9 mouse cellular contexts compared by ENCODE assay signal in the genomic region with DNA sequence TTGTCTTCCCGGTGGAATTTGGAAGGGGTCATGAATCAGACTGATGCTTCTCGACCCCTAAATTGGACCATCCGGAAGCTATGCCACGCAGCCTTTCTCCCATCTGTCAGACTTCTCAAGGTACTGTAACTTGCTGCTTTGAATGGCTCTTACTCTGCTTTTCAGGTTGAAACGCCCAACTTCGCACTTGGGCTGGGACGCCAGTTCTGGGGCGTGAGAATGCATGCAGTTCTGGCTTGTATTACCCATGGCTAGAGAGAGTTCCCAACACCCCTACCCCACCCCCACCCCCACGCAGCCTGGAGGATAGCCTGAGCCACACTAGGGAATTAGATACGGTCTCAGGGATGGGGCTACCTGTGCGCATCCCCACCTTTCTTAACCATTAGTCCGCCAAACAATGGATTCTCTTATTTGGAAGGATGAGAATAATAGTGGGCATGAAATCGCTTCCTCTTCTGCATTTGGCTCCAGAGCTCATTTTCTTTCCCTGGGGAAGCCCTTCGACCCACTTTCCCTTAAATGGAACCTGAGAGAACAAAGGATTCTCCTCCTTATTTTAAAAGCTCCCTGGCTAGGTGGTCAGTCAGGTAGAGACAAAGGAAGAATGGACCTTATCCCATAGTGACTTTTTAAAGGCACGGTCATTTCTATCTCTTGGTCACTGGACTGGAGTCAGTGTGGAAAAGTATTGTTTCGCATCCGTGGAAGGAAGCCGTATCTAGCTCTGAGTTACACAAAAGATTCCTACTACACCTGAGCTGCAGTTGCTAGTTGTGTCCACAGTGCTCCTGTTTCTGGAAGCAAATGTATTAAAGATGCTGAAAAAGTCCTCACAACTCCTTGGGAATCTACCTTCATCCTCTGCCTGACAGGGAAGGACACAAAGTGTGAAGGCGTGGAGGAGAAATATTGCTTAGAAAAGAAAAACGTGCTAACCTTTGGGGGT.
A peak's percentile ranks its signal among the peaks of the same experiment; 100 is the strongest.
DNase-seq lines count a peak whose midpoint lies in the region; ATAC-seq and TF ChIP-seq lines count a peak whose summit lies in the region.
"Had no signal": no experiment of that assay in that cellular context is flagged by ENCODE, and none has a peak within 500 bp of the region (broad histone marks: within the 10 kb centered on the region; RNA-seq: fewer than 3 reads in every experiment).

No protein-coding gene starts in this region.

- peak overlapping the region; percentile 84 for H3K4me2 ChIP-seq in forebrain, embryonic 16.5 days (ENCODE audit: low read length)
- peak overlapping the region; percentile 58 for H3K4me2 ChIP-seq in limb, embryonic 14.5 days (replicated peaks; ENCODE audit: low read depth, low read length, severe bottlenecking)

- no peaks in the 10 kb centered on the region for H3K36me3 ChIP-seq in E14TG2a.4 (ENCODE audit: insufficient read depth, low read length)
- no peaks in the 10 kb centered on the region for H3K36me3 ChIP-seq in forebrain, embryonic 16.5 days (ENCODE audit: control insufficient read depth, insufficient read depth)
- no peaks in the 10 kb centered on the region for H3K36me3 ChIP-seq in limb, embryonic 14.5 days (ENCODE audit: control insufficient read depth, insufficient read depth, low read length)

- DNase-seq in cerebellum, adult 2 months: peak; percentile 68 to 75
- no peak for DNase-seq in cerebellum, adult 11 months
- no peak for DNase-seq in limb, embryonic 14.5 days (ENCODE audit: low spot score)
- DNase-seq in ovary, adult 18-20 months (ENCODE audit: low spot score): no peak
- DNase-seq in urinary bladder, postnatal 14 days (ENCODE audit: low spot score): no peak
- DNase-seq: adrenal gland, postnatal 14 days had no signal

- H3K27me3 ChIP-seq in cerebellum, adult 2 months (ENCODE audit: control insufficient read depth, insufficient read depth, low read length): no peaks in the 10 kb centered on the region
- H3K27me3 ChIP-seq in E14TG2a.4 (ENCODE audit: insufficient read depth, low read length): peaks cover 4% of the 10 kb centered on the region
- no peaks in the 10 kb centered on the region for H3K27me3 ChIP-seq in forebrain, embryonic 16.5 days (replicated peaks; ENCODE audit: control insufficient read depth, insufficient read depth, low read length)
- no peaks in the 10 kb centered on the region for H3K27me3 ChIP-seq in limb, embryonic 14.5 days (ENCODE audit: control insufficient read depth, insufficient read depth, low read length)

- H3K27ac ChIP-seq in cerebellum, adult 2 months (ENCODE audit: insufficient read depth, low read length): peak overlapping the region; percentile 92
- H3K27ac ChIP-seq in forebrain, embryonic 16.5 days (ENCODE audit: low read length): peak overlapping the region; percentile 52; the same call in 1 of the 2 replicates
- 0 out of 2 replicates have a peak overlapping the region, but pooled peaks have one; percentile 45 for H3K27ac ChIP-seq in limb, embryonic 14.5 days (replicated peaks; ENCODE audit: low read depth, low read length)

- H3K4me1 ChIP-seq in cerebellum, adult 2 months (ENCODE audit: control insufficient read depth, insufficient read depth, low read length): peaks cover 5% of the 10 kb centered on the region; the same call in 1 of the 2 replicates
- H3K4me1 ChIP-seq in E14TG2a.4 (replicated peaks; ENCODE audit: low read depth, low read length): peaks cover 7% of the 10 kb centered on the region
- H3K4me1 ChIP-seq in forebrain, embryonic 16.5 days (replicated peaks; ENCODE audit: control insufficient read depth, insufficient read depth, low read length): peaks cover 4% of the 10 kb centered on the region
- H3K4me1 ChIP-seq in limb, embryonic 14.5 days (ENCODE audit: control insufficient read depth, insufficient read depth, low read length): peaks cover 15% of the 10 kb centered on the region; the same call in 1 of the 2 replicates

- 3% methylated on average over 20 of the region's 20 CpGs for WGBS in cerebellum, adult 2 months
- WGBS in forebrain, embryonic 16.5 days: 22% methylated on average over 20 of the region's 20 CpGs
- 35% methylated on average over 20 of the region's 20 CpGs for WGBS in limb, embryonic 14.5 days

- H3K9ac ChIP-seq in forebrain, embryonic 16.5 days (replicated peaks; ENCODE audit: low read depth, low read length): peak overlapping the region; percentile 66
- H3K9ac ChIP-seq in limb, embryonic 14.5 days (ENCODE audit: low read depth, low read length, severe bottlenecking): peak overlapping the region; percentile 29

- TF ChIP-seq POLR2A in cerebellum, adult 2 months (IDR thresholded peaks at IDR 0.05; ENCODE audit: borderline replicate concordance, insufficient read depth, low read length): 0 out of 2 replicates have a peak, but pooled peaks have one; percentile 17
- TF ChIP-seq POLR2A in limb, embryonic 14.5 days (IDR thresholded peaks at IDR 0.05; ENCODE audit: borderline replicate concordance, extremely low read depth, insufficient read depth, insufficient read length): no peak

- TF ChIP-seq CTCF in cerebellum, adult 2 months (IDR thresholded peaks at IDR 0.05; ENCODE audit: borderline replicate concordance, insufficient read depth, low read depth, low read length): no peak
- TF ChIP-seq CTCF in E14TG2a.4 (conservative IDR thresholded peaks at IDR 0.05; ENCODE audit: low read length): no peak

- peak; percentile 59 for ATAC-seq in forebrain, embryonic 16.5 days
- ATAC-seq in limb, embryonic 14.5 days (ENCODE audit: low FRiP score, low read depth): peak; percentile 26; the same call in 1 of the 2 replicates
- no peak for ATAC-seq in megakaryocyte, adult 5-6 weeks (ENCODE audit: poor library complexity, severe bottlenecking)

- peaks cover 3% of the 10 kb centered on the region; the same call in 1 of the 2 replicates for H3K9me3 ChIP-seq in E14TG2a.4 (ENCODE audit: low read length)
- H3K9me3 ChIP-seq in forebrain, embryonic 16.5 days (ENCODE audit: control insufficient read depth, low read length): no peaks in the 10 kb centered on the region
- no peaks in the 10 kb centered on the region for H3K9me3 ChIP-seq in limb, embryonic 14.5 days (ENCODE audit: control insufficient read depth, low read length)

- peak overlapping the region; percentile 90 for H3K4me3 ChIP-seq in cerebellum, adult 2 months (replicated peaks; ENCODE audit: insufficient read depth, low read depth, low read length)
- 0 out of 2 replicates have a peak overlapping the region, but pooled peaks have one; percentile 7 for H3K4me3 ChIP-seq in E14TG2a.4 (replicated peaks; ENCODE audit: low read length)
- peak overlapping the region; percentile 45 for H3K4me3 ChIP-seq in forebrain, embryonic 16.5 days (replicated peaks; ENCODE audit: low read length)
- peak overlapping the region; percentile 31 for H3K4me3 ChIP-seq in limb, embryonic 14.5 days (replicated peaks; ENCODE audit: low read length)

Comparison
In these comparisons a context has a peak if more than half of its experiments do, and no peak if none do; other contexts are left out.
1. DNase-seq: peak in cerebellum, adult 2 months (2 of 2); none in cerebellum, adult 11 months (single experiment), limb, embryonic 14.5 days (single experiment), ovary, adult 18-20 months (single experiment) and urinary bladder, postnatal 14 days (single experiment).
2. H3K4me3 ChIP-seq: peak in every context shown above with its lines; median percentile 90 in cerebellum, adult 2 months; 45 in forebrain, embryonic 16.5 days; 31 in limb, embryonic 14.5 days; 7 in E14TG2a.4.
3. Peak in every context shown above with its lines, with median percentiles within 50 percentile points of each other: H3K27ac ChIP-seq.